8 mouse cellular contexts compared by ENCODE assay signal in the genomic region with DNA sequence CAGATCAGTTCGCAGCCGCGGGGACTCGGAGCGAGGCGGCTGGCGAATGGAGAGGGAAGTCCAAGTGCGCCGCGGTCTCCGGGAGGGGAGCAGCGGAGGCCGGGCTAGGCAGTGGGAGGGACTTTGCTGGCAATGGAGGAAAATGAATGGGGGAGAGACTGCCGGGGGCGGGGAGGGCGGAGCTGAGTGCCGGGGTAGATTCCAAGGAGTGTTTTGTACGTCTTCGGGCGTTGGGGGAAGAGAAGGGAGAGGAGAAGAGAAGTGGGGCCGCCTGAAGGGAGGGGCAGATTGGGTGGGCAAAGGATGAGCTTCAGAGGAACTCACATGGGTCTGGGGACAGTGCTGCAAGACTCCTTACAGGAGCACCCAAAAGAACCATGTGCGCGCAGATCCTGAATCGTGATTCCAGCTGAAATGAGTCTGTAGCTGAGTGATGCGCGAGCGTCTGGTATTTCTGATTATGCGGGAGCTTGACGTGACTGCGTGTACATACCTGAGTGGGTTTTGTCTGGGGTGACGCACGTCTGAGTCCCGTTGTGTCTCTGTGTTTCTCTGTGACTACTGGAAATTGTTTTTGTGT. TPM values are rescaled to one million over a fixed set of nuclear protein-coding genes. Genes with fewer than 3 reads are reported as not detected.
A peak's percentile ranks its signal among the peaks of the same experiment; 100 is the strongest.
DNase-seq lines count a peak whose midpoint lies in the region; ATAC-seq lines count a peak whose summit lies in the region.

Gene Brinp1 (minus strand): TSS at position 76 of the 580 bp plus-strand sequence.

- peak within 1 kb of the TSS; percentile 73 for H3K4me2 ChIP-seq in lung, embryonic 15.5 days

- H3K27me3 ChIP-seq in lung, embryonic 15.5 days: peaks cover 14% of the 10 kb centered on the region

- peak within 1 kb of the TSS; percentile 58 for H3K4me3 ChIP-seq in lung, embryonic 15.5 days

- peak; percentile 95 for ATAC-seq in lung, embryonic 15.5 days (ENCODE audit: borderline replicate concordance, extremely low read depth, low FRiP score, low TSS enrichment)

- H3K4me1 ChIP-seq in lung, embryonic 15.5 days: no peaks in the 10 kb centered on the region; the same call in 1 of the 2 replicates

- DNase-seq in kidney, postnatal 14 days: peak; percentile 32
- DNase-seq in kidney, postnatal 36 days: no peak
- DNase-seq in cerebellum, postnatal 14 days: peak; percentile 90 to 94
- DNase-seq in frontal cortex, postnatal 14 days (ENCODE audit: low spot score in 2 of 2): peak; percentile 81 to 87
- peak; percentile 72 to 86 for DNase-seq in layer of hippocampus, postnatal 25 days (ENCODE audit: extremely low spot score in 1 of 2, low spot score in 1 of 2)
- DNase-seq in retina, postnatal 7 days (ENCODE audit: low read depth, low spot score): peak; percentile 23
- no peak for DNase-seq in thymus, postnatal 14 days

- H3K36me3 ChIP-seq in lung, embryonic 15.5 days: no peaks in the 10 kb centered on the region

- no peak within 1 kb of the TSS; the same call in 1 of the 2 replicates for H3K27ac ChIP-seq in lung, embryonic 15.5 days

- H3K9me3 ChIP-seq in lung, embryonic 15.5 days: no peaks in the 10 kb centered on the region

- WGBS in lung, embryonic 15.5 days: 3% methylated on average over 32 of the region's 33 CpGs

- H3K9ac ChIP-seq in lung, embryonic 15.5 days: peak within 1 kb of the TSS; percentile 37

RNA-seq across cellular contexts. Expression of gene Brinp1, which starts in this region (rescaled TPM):
- total RNA-seq in layer of hippocampus, postnatal 25 days (2021): 100 to 1,000 TPM; 187 to 211 TPM
- 18.4 and 19.5 TPM in 2 replicates for polyA plus RNA-seq in lung, embryonic 15.5 days (2015; fragmentation: Nextera tagmentation; extraction: Ambion mirVana)

Comparison
In these comparisons a context has a peak if more than half of its experiments do, and no peak if none do; other contexts are left out.
1. DNase-seq: peak in kidney, postnatal 14 days (single experiment), cerebellum, postnatal 14 days (2 of 2), frontal cortex, postnatal 14 days (2 of 2), layer of hippocampus, postnatal 25 days (2 of 2) and retina, postnatal 7 days (single experiment); none in kidney, postnatal 36 days (0 of 2) and thymus, postnatal 14 days (single experiment).